Mouse (Mus musculus): ENCODE results near the gene Vti1a. TPM values are rescaled to one million over a fixed set of nuclear protein-coding genes. Genes with fewer than 3 reads are reported as not detected.

The Vti1a gene
- polyA plus RNA-seq, 1 experiment from 2014 or later, result 19.6 TPM

- H3K27ac ChIP-seq (ENCODE audit: poor library complexity, severe bottlenecking), result no peak overlapping the region
- no peaks in the 10 kb centered on the region for H3K36me3 ChIP-seq
- peaks cover 8% of the 10 kb centered on the region for H3K27me3 ChIP-seq (replicated peaks)
- no peak for ATAC-seq (ENCODE audit: insufficient number of reproducible peaks, low FRiP score)
- no peak overlapping the region for H3K4me2 ChIP-seq
- no peak overlapping the region for H3K9ac ChIP-seq
- WGBS, result 76% methylated on average over 14 of the region's 14 CpGs
- peaks cover 16% of the 10 kb centered on the region for H3K4me1 ChIP-seq (replicated peaks)
- H3K4me3 ChIP-seq, result no peak overlapping the region
- no peaks in the 10 kb centered on the region for H3K9me3 ChIP-seq (replicated peaks)
Observed at GRCm38 (mm10) chr19:55587638-55588421, 271.7 kb downstream of the Vti1a start.

- Histone ChIP-seq H3K9ac (no peak overlapping the region), H3K4me3 (no peak overlapping the region), H3K36me3 (no peaks in the 10 kb centered on the region), H3K27me3 (replicated peaks) (peaks cover 8% of the 10 kb centered on the region), H3K4me2 (no peak overlapping the region), H3K27ac (ENCODE audit: poor library complexity, severe bottlenecking) (no peak overlapping the region), H3K4me1 (replicated peaks) (peaks cover 30% of the 10 kb centered on the region), H3K9me3 (replicated peaks) (no peaks in the 10 kb centered on the region)
- ATAC-seq (ENCODE audit: insufficient number of reproducible peaks, low FRiP score), result no peak
- 46% methylated on average over 16 of the region's 16 CpGs for WGBS
Observed at GRCm38 (mm10) chr19:55588948-55589896, 273.1 kb downstream of the Vti1a start.

GRCm38 (mm10) chr19:55592876-55593691 lies 277.0 kb downstream of the Vti1a start:
- 68% methylated on average over 26 of the region's 26 CpGs for WGBS
- Histone ChIP-seq H3K4me2 (peak overlapping the region; percentile 7; the same call in 1 of the 2 replicates), H3K36me3 (no peaks in the 10 kb centered on the region), H3K9me3 (replicated peaks) (no peaks in the 10 kb centered on the region), H3K4me3 (no peak overlapping the region), H3K9ac (no peak overlapping the region), H3K4me1 (replicated peaks) (peaks cover 61% of the 10 kb centered on the region), H3K27ac (ENCODE audit: poor library complexity, severe bottlenecking) (peak overlapping the region; percentile 34; the same call in 1 of the 2 replicates), H3K27me3 (replicated peaks) (peaks cover 8% of the 10 kb centered on the region)
- ATAC-seq (ENCODE audit: insufficient number of reproducible peaks, low FRiP score), result no peak

- Histone ChIP-seq H3K4me3 (no peak overlapping the region), H3K36me3 (no peaks in the 10 kb centered on the region), H3K27me3 (replicated peaks) (peaks cover 8% of the 10 kb centered on the region), H3K27ac (ENCODE audit: poor library complexity, severe bottlenecking) (no peak overlapping the region), H3K9me3 (replicated peaks) (no peaks in the 10 kb centered on the region), H3K4me2 (peak overlapping the region; percentile 7; the same call in 1 of the 2 replicates), H3K9ac (no peak overlapping the region), H3K4me1 (replicated peaks) (peaks cover 67% of the 10 kb centered on the region)
- ATAC-seq (ENCODE audit: insufficient number of reproducible peaks, low FRiP score), result no peak
- WGBS, result 70% methylated on average over 16 of the region's 16 CpGs
Observed at GRCm38 (mm10) chr19:55593729-55594444, 277.8 kb downstream of the Vti1a start.

- Histone ChIP-seq H3K9ac (no peak overlapping the region), H3K27ac (ENCODE audit: poor library complexity, severe bottlenecking) (no peak overlapping the region), H3K4me2 (no peak overlapping the region), H3K4me3 (no peak overlapping the region), H3K27me3 (replicated peaks) (peaks cover 4% of the 10 kb centered on the region), H3K36me3 (no peaks in the 10 kb centered on the region), H3K4me1 (replicated peaks) (peaks cover 67% of the 10 kb centered on the region), H3K9me3 (replicated peaks) (no peaks in the 10 kb centered on the region)
- 82% methylated on average over 3 of the region's 3 CpGs for WGBS
- ATAC-seq (ENCODE audit: insufficient number of reproducible peaks, low FRiP score), result no peak
Observed at GRCm38 (mm10) chr19:55594451-55594850, 278.4 kb downstream of the Vti1a start.

- no peak overlapping the region; the same call in 1 of the 2 replicates for H3K9ac ChIP-seq
- peak overlapping the region; percentile 39; the same call in 1 of the 2 replicates for H3K4me2 ChIP-seq
- peak; percentile 56 for ATAC-seq (ENCODE audit: insufficient number of reproducible peaks, low FRiP score)
- peaks cover 73% of the 10 kb centered on the region for H3K4me1 ChIP-seq (replicated peaks)
- WGBS, result 24% methylated on average over 9 of the region's 9 CpGs
- H3K27ac ChIP-seq (ENCODE audit: poor library complexity, severe bottlenecking), result peak overlapping the region; percentile 80
- no peaks in the 10 kb centered on the region for H3K9me3 ChIP-seq (replicated peaks)
- H3K4me3 ChIP-seq, result no peak overlapping the region
- no peaks in the 10 kb centered on the region for H3K27me3 ChIP-seq (replicated peaks)
- H3K36me3 ChIP-seq, result no peaks in the 10 kb centered on the region
Observed at GRCm38 (mm10) chr19:55595945-55596649, 280.0 kb downstream of the Vti1a start.

GRCm38 (mm10) chr19:55596804-55597203 lies 280.7 kb downstream of the Vti1a start:
- H3K27ac ChIP-seq (ENCODE audit: poor library complexity, severe bottlenecking), result peak overlapping the region; percentile 80
- peak; percentile 16; the same call in 1 of the 2 replicates for ATAC-seq (ENCODE audit: insufficient number of reproducible peaks, low FRiP score)
- WGBS, result 20% methylated on average over 6 of the region's 6 CpGs
- H3K36me3 ChIP-seq, result no peaks in the 10 kb centered on the region
- H3K27me3 ChIP-seq (replicated peaks), result no peaks in the 10 kb centered on the region
- peaks cover 73% of the 10 kb centered on the region for H3K4me1 ChIP-seq (replicated peaks)
- H3K9me3 ChIP-seq (replicated peaks), result no peaks in the 10 kb centered on the region
- no peak overlapping the region for H3K4me3 ChIP-seq
- H3K9ac ChIP-seq, result no peak overlapping the region; the same call in 1 of the 2 replicates
- H3K4me2 ChIP-seq, result peak overlapping the region; percentile 39; the same call in 1 of the 2 replicates

- Histone ChIP-seq H3K36me3 (no peaks in the 10 kb centered on the region), H3K4me2 (peak overlapping the region; percentile 39; the same call in 1 of the 2 replicates), H3K9ac (no peak overlapping the region; the same call in 1 of the 2 replicates), H3K4me3 (no peak overlapping the region), H3K9me3 (replicated peaks) (no peaks in the 10 kb centered on the region), H3K27me3 (replicated peaks) (no peaks in the 10 kb centered on the region), H3K4me1 (replicated peaks) (peaks cover 73% of the 10 kb centered on the region), H3K27ac (ENCODE audit: poor library complexity, severe bottlenecking) (peak overlapping the region; percentile 80; the same call in 1 of the 2 replicates)
- 42% methylated on average over 2 of the region's 2 CpGs for WGBS
- no peak for ATAC-seq (ENCODE audit: insufficient number of reproducible peaks, low FRiP score)
Observed at GRCm38 (mm10) chr19:55597296-55597695, 281.2 kb downstream of the Vti1a start.

- WGBS, result 68% methylated on average over 12 of the region's 12 CpGs
- no peaks in the 10 kb centered on the region for H3K27me3 ChIP-seq (replicated peaks)
- no peaks in the 10 kb centered on the region for H3K36me3 ChIP-seq
- peaks cover 70% of the 10 kb centered on the region for H3K4me1 ChIP-seq (replicated peaks)
- no peaks in the 10 kb centered on the region for H3K9me3 ChIP-seq (replicated peaks)
- H3K4me2 ChIP-seq, result no peak overlapping the region
- no peak for ATAC-seq (ENCODE audit: insufficient number of reproducible peaks, low FRiP score)
- no peak overlapping the region for H3K9ac ChIP-seq
- peak overlapping the region; percentile 22; the same call in 1 of the 2 replicates for H3K27ac ChIP-seq (ENCODE audit: poor library complexity, severe bottlenecking)
- H3K4me3 ChIP-seq, result no peak overlapping the region
Observed at GRCm38 (mm10) chr19:55597951-55598350, 281.9 kb downstream of the Vti1a start.
